Mouse (Mus musculus) ES-E14 (cell line): Measurements from ENCODE around the gene Smim17. TPM values are rescaled to one million over a fixed set of nuclear protein-coding genes. Genes with fewer than 3 reads are reported as not detected.

Experiments used
- DNase-seq: peaks from one replicate; pipeline ENCODE4 v3.0.0-alpha.2; 2013; ENCODE audit warnings: low read depth, low spot score
- H3K27ac ChIP-seq: 2 replicates; pipeline ENCODE4 v1.5.1; 2012; ENCODE audit warnings: low read depth, mild to moderate bottlenecking, low read length, moderate library complexity, mixed read lengths; ENCODE audit not compliant: poor library complexity, insufficient read depth, severe bottlenecking
- H3K36me3 ChIP-seq: 2 replicates; pipeline ENCODE4 v1.6.1; 2012; ENCODE audit warnings: mild to moderate bottlenecking, low read length, moderate library complexity, mixed read lengths; ENCODE audit not compliant: control insufficient read depth, poor library complexity, insufficient read depth, severe bottlenecking
- H3K4me1 ChIP-seq, 2 experiments: fragments of 150-350 bp in 1 of 2; sonication (generic) in 1 of 2; 2 replicates each; pipeline ENCODE4 v1.6.1; 2012; ENCODE audit warnings: low read length in 2 of 2, mild to moderate bottlenecking in 1 of 2, mixed read lengths in 1 of 2; ENCODE audit not compliant: control insufficient read depth in 2 of 2, insufficient read depth in 2 of 2, poor library complexity in 1 of 2
- H3K4me3 ChIP-seq, 2 experiments: fragments of 150-350 bp in 1 of 2; sonication (generic) in 1 of 2; 2 replicates each; pipeline ENCODE4 v1.5.1; 2012; ENCODE audit warnings: low read length in 2 of 2, low read depth in 1 of 2, mild to moderate bottlenecking in 1 of 2, mixed read lengths in 1 of 2; ENCODE audit not compliant: insufficient read depth in 1 of 2, poor library complexity in 1 of 2, severe bottlenecking in 1 of 2
- H3K9ac ChIP-seq: 2 replicates; pipeline ENCODE4 v1.6.1; 2012; ENCODE audit warnings: low read depth, mild to moderate bottlenecking, low read length, mixed read lengths; ENCODE audit not compliant: poor library complexity, insufficient read depth, severe bottlenecking
- H3K9me3 ChIP-seq: fragments of 150-350 bp; sonication (generic); 2 replicates; pipeline ENCODE4 v1.6.1; 2012; ENCODE audit warnings: low read depth, mild to moderate bottlenecking, low read length; ENCODE audit not compliant: control insufficient read depth, insufficient read depth
- CHD2 ChIP-seq: IDR thresholded peaks from 2 replicates; pipeline ENCODE4 v1.6.1; 2014; ENCODE audit warnings: mild to moderate bottlenecking, low read depth, low read length, inconsistent platforms
- HCFC1 ChIP-seq: IDR thresholded peaks from 2 replicates; pipeline ENCODE4 v1.6.1; 2012; ENCODE audit warnings: low read length, inconsistent platforms, borderline replicate concordance; ENCODE audit not compliant: insufficient read depth
- MAFK ChIP-seq: IDR thresholded peaks from 2 replicates; pipeline ENCODE4 v1.6.1; 2014; ENCODE audit warnings: mild to moderate bottlenecking, low read depth, low read length, inconsistent platforms; ENCODE audit not compliant: insufficient read depth
- ZC3H11A ChIP-seq: IDR thresholded peaks from 2 replicates; pipeline ENCODE4 v1.6.1; 2012; ENCODE audit warnings: low read depth, mild to moderate bottlenecking, inconsistent platforms, low read length, borderline replicate concordance
- ZNF384 ChIP-seq: IDR thresholded peaks from 2 replicates; pipeline ENCODE4 v1.6.1; 2012; ENCODE audit warnings: low read depth, low read length, inconsistent platforms
- in situ Hi-C, 2 experiments: fragments of 600-800 bp; cut with MboI; formaldehyde crosslinking; loops; one replicate each; pipeline ENCODE4 v1.15.1; 2025; ENCODE audit warnings: low sequenced_read_pairs in 2 of 2, inconsistent platforms in 1 of 2; ENCODE audit not compliant: unreplicated experiment in 2 of 2
- total RNA-seq: library from RNA; depleted of rRNA; stranded (reverse); fragments of 300-350 nt; gene quantifications from 2 replicates; pipeline ENCODE4 v1.2.3, GENCODE M21; 2012

Smim17 gene
- total RNA-seq, 1 experiment = 0.54 TPM

DNA sequence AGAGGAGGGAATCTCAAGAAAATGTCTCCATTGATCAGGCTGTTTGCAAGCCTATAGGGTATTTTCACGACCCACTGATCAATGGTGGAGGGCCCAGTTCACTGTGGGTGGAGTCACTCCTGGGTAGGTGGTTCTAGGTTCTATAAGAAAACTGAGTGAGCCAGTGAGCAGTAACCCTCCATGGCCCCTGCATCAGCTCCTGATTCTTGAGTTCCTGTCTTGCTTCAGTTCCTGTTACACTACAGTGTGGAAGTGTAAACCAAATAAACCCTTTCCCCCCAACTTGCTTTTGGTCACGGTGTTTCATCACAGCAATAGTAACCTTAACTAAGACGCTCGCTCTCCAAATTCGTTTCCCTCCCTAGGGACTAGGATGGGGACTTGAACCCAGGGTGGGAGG lies 9.5 kb upstream of the Smim17 start:
- Histone ChIP-seq H3K27ac (no peak overlapping the region), H3K9ac (no peak overlapping the region), H3K4me3 (no peak overlapping the region), H3K9me3 (no peaks in the 10 kb centered on the region), H3K36me3 (no peaks in the 10 kb centered on the region), H3K4me1 (0 out of 4 replicates have a peak, but pooled peaks cover 0 to 2% of the 10 kb centered on the region in 2 experiments)
- no peak for DNase-seq
- in situ Hi-C loops = no loop called here
- no peak for TF ChIP-seq HCFC1
- TF ChIP-seq ZC3H11A = no peak
- no peak for TF ChIP-seq CHD2
- no peak for TF ChIP-seq MAFK
- no peak for TF ChIP-seq ZNF384

DNA sequence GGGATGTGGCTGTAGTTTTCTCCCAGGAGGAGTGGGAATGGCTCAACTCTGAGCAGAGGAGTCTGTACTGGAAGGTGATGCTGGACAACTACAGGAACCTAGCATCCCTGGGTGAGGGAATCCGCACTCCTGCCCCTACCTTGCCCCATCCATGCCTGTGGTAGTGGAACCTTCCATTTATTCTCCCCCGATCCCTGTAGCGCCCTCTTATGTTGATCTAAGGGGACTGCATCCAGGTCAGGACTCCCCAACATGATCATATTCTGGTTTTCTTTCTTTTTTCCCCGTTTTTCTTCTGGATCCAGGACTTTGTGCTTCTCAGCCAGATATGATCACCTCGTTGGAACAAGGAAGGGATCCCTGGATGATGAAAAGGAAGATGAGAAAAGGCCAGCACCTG lies 9.1 kb upstream of the Smim17 start:
- in situ Hi-C loops = no loop called here
- H3K36me3 ChIP-seq = no peaks in the 10 kb centered on the region
- H3K27ac ChIP-seq = no peak overlapping the region
- TF ChIP-seq HCFC1 (no peak), ZNF384 (no peak), CHD2 (no peak), ZC3H11A (no peak), MAFK (no peak)
- peak overlapping the region in 1 of 2 experiments; percentile 20; a peak in 1 of 4 replicates for H3K4me3 ChIP-seq
- no peak for DNase-seq
- no peaks in the 10 kb centered on the region for H3K9me3 ChIP-seq
- peak overlapping the region; percentile 42; the same call in 1 of the 2 replicates for H3K9ac ChIP-seq
- 0 out of 4 replicates have a peak, but pooled peaks cover 0 to 2% of the 10 kb centered on the region in 2 experiments for H3K4me1 ChIP-seq

DNA sequence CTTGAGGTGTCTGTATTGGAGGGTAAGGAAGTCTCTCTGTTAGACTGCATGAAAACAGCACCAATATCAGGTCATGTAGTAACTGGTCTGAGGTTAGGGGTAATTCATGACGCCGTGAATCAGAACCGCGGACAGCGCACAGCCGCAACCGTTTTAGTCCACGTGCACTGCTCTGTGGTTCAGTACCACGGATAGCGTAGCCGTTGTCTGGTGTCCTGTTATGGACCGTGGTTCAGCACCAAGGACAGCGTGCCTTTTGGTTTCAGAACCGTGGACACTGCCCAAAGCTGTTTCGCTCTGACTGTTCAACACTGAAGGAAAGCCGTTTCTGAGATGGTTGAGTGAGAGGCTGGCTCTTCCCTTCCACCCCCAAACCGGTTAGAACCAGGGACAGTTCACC lies 11.5 kb downstream of the Smim17 start, which contains the start of gene Gm20715:
Gene Gm20715, plus strand, starts transcription at position 235 of the 400 bp plus-strand sequence.
- peak; percentile 15; the same call in 1 of the 2 replicates for TF ChIP-seq ZNF384
- no peak for TF ChIP-seq ZC3H11A
- peak; percentile 79; the same call in 1 of the 2 replicates for TF ChIP-seq HCFC1
- no peak for TF ChIP-seq MAFK
- peak; percentile 58; the same call in 1 of the 2 replicates for TF ChIP-seq CHD2
- in situ Hi-C loops = no loop called here

DNA sequence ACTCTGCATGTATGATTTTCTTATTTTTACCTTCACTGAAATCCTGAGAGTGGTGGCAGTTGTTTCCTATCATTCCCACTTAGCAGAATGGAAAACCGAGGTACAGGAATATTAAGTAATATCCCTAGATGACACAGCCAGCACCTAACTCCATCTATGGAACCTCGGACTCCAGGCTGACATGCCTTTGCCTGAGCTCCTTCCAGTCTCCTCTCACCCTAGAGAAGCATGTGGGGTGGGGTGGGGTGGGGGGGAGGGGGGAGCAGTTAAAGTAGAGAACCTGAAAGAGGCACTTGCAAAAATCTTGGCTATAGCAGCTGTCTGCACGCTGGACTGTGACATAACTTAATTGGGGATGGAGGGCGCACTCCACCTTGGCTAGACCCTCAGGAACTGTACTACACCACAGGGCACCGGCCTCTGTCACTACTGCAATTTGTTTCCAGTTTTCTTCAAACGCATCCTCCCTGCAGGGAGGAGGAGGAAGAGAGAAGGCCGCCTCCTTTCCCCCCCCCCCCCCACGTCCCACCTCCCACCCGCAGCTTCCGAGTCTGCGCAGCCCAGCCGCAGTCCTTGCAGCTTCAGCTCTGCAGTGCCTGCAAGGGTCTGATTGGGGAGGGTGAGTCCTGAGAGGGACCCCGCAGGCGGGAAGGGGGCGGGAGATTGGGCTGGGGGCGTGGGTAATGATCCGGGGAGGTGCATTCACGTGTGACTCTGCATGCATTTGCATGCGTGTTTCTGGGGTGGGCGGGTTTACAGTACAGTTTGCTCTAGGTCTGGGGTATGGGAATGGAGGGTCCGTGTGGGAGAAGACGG lies 16.3 kb downstream of the Smim17 start:
- DNase-seq = no peak
- Histone ChIP-seq H3K27ac (no peak overlapping the region), H3K36me3 (no peaks in the 10 kb centered on the region), H3K9me3 (no peaks in the 10 kb centered on the region), H3K4me1 (peaks cover 0 to 3% of the 10 kb centered on the region in 2 experiments; a peak in 1 of 4 replicates), H3K4me3 (peak overlapping the region in 1 of 2 experiments; percentile 6; a peak in 2 of 4 replicates), H3K9ac (no peak overlapping the region)
- in situ Hi-C loops = no loop called here
- TF ChIP-seq CHD2 (no peak), ZNF384 (no peak), MAFK (no peak), ZC3H11A (no peak), HCFC1 (no peak)

More for the DNA sequence above, 11.5 kb downstream of the Smim17 start, which contains the start of gene Gm20715:
- peak; percentile 100 for DNase-seq
- Histone ChIP-seq H3K4me3 (no peak within 1 kb of the TSS), H3K4me1 (no peaks in the 10 kb centered on the region), H3K9me3 (no peaks in the 10 kb centered on the region), H3K36me3 (no peaks in the 10 kb centered on the region), H3K9ac (no peak within 1 kb of the TSS), H3K27ac (no peak within 1 kb of the TSS)
